Mouse (Mus musculus) midbrain, embryonic 11.5 days (tissue): Measurements from ENCODE around the gene Gm16253. TPM values are rescaled to one million over a fixed set of nuclear protein-coding genes. Genes with fewer than 3 reads are reported as not detected.

Experiments used
- ATAC-seq: fragments of 200-750 bp; cut with Nextera tagmentation; 2 replicates; pipeline ENCODE4 v1.8.0; 2017; ENCODE audit warnings: moderate TSS enrichment, moderate library complexity; ENCODE audit not compliant: low FRiP score
- DNase-seq: peaks from one replicate; pipeline ENCODE4 v3.0.0; 2015; ENCODE audit warnings: low spot score; ENCODE audit errors: missing footprints
- H3K27ac ChIP-seq: fragments of 300-500 bp; sonication (generic); 2 replicates; pipeline ENCODE4 v1.5.1; 2014; ENCODE audit warnings: low read depth, low read length
- H3K27me3 ChIP-seq: fragments of 300-500 bp; sonication (generic); 2 replicates; pipeline ENCODE4 v1.6.1; 2014; ENCODE audit warnings: mild to moderate bottlenecking, low read length, moderate library complexity, mixed read lengths; ENCODE audit not compliant: control insufficient read depth, insufficient read depth
- H3K36me3 ChIP-seq: fragments of 300-500 bp; sonication (generic); 2 replicates; pipeline ENCODE4 v1.6.1; 2014; ENCODE audit warnings: mild to moderate bottlenecking, low read length, moderate library complexity, mixed read lengths; ENCODE audit not compliant: control insufficient read depth, insufficient read depth
- H3K4me1 ChIP-seq: fragments of 300-500 bp; sonication (generic); 2 replicates; pipeline ENCODE4 v1.6.1; 2014; ENCODE audit warnings: low read length; ENCODE audit not compliant: control insufficient read depth, insufficient read depth
- H3K4me2 ChIP-seq: fragments of 300-500 bp; sonication (generic); 2 replicates; pipeline ENCODE4 v1.6.1; 2014; ENCODE audit warnings: mild to moderate bottlenecking, moderate library complexity
- H3K4me3 ChIP-seq: fragments of 300-500 bp; sonication (generic); 2 replicates; pipeline ENCODE4 v1.5.1; 2014; ENCODE audit warnings: low read depth, low read length
- H3K9ac ChIP-seq: fragments of 300-500 bp; sonication (generic); 2 replicates; pipeline ENCODE4 v1.6.1; 2014; ENCODE audit warnings: low read length
- H3K9me3 ChIP-seq: fragments of 300-500 bp; sonication (generic); 2 replicates; pipeline ENCODE4 v1.6.1; 2016; ENCODE audit warnings: low read length; ENCODE audit not compliant: control insufficient read depth
- WGBS: fragments of 180-500 bp; shearing (Covaris S2); extraction: QIAGEN DNeasy Blood & Tissue Kit; methylation state at CpG from one replicate; pipeline ENCODE4 v1.1.7; 2014; 5-methylcytosine and 5-hydroxymethylcytosine counted together
- polyA plus RNA-seq: library from polyadenylated mRNA; unstranded; fragments of >200 nt; fragmentation: Nextera tagmentation; extraction: Ambion mirVana; gene quantifications from 2 replicates; pipeline ENCODE4 v1.2.1, GENCODE M21; 2014

Gm16253 gene
- polyA plus RNA-seq, 1 experiment from 2014 or later, result 0.36 TPM

GRCm38 (mm10) chr3:96575272-96575984, 1.4 kb upstream of the Gm16253 start:
- no peak for ATAC-seq
- WGBS, result 88% methylated on average over 8 of the region's 8 CpGs
- DNase-seq, result peak; percentile 75

DNA sequence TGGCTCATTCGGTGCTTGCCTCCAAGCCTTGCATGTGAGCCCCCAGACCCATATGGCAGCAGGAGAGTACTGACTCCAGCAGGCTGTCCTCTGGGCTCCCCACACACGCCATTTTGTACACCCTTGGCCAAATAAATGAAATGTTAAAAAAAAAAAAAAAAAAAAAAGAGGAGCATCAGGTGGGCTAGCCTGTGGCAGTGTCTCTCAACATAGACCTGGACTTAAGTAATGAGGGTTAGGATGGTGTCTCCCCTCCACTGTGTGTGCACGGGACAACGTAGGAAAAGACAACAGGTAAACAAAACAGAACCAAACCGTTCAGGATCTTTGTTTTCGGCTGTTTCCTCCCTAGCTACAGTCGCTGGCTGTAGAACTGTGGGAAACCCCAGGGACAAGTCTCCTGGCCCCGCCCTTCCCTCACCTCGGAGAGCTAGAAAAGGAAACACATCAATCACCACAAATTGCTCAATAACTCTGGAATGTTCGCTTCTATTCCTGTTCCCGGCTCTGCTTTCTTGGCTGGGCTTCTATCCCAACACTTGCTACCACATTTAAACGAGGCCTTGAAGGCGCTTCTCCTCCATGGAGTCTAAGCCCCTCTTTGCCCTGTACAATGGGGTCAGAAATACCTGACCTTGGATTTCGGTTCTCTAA, 652 bp upstream of the Gm16253 start:
- Histone ChIP-seq H3K36me3 (no peaks in the 10 kb centered on the region), H3K9ac (peak overlapping the region; percentile 30; the same call in 1 of the 2 replicates), H3K27me3 (no peaks in the 10 kb centered on the region), H3K4me2 (peak overlapping the region; percentile 16; the same call in 1 of the 2 replicates), H3K27ac (peak overlapping the region; percentile 36; the same call in 1 of the 2 replicates), H3K9me3 (no peaks in the 10 kb centered on the region), H3K4me3 (no peak overlapping the region), H3K4me1 (peaks cover 15% of the 10 kb centered on the region)
- no peak for DNase-seq
- 80% methylated on average over 14 of the region's 14 CpGs for WGBS
- no peak for ATAC-seq

More at GRCm38 (mm10) chr3:96575272-96575984, 1.4 kb upstream of the Gm16253 start:
- Histone ChIP-seq H3K9ac (no peak overlapping the region), H3K36me3 (no peaks in the 10 kb centered on the region), H3K4me2 (no peak overlapping the region), H3K27me3 (no peaks in the 10 kb centered on the region), H3K4me1 (peaks cover 11% of the 10 kb centered on the region), H3K9me3 (no peaks in the 10 kb centered on the region), H3K27ac (no peak overlapping the region), H3K4me3 (no peak overlapping the region)

GRCm38 (mm10) chr3:96577566-96577965, 782 bp downstream of the Gm16253 start:
- no peaks in the 10 kb centered on the region for H3K36me3 ChIP-seq
- no peak for DNase-seq
- H3K27ac ChIP-seq, result peak overlapping the region; percentile 27; the same call in 1 of the 2 replicates
- ATAC-seq, result no peak
- peaks cover 15% of the 10 kb centered on the region for H3K4me1 ChIP-seq
- H3K9ac ChIP-seq, result no peak overlapping the region
- no peaks in the 10 kb centered on the region for H3K27me3 ChIP-seq
- H3K9me3 ChIP-seq, result no peaks in the 10 kb centered on the region
- no peak overlapping the region for H3K4me3 ChIP-seq
- WGBS, result 86% methylated on average over 4 of the region's 4 CpGs
- no peak overlapping the region for H3K4me2 ChIP-seq

DNA sequence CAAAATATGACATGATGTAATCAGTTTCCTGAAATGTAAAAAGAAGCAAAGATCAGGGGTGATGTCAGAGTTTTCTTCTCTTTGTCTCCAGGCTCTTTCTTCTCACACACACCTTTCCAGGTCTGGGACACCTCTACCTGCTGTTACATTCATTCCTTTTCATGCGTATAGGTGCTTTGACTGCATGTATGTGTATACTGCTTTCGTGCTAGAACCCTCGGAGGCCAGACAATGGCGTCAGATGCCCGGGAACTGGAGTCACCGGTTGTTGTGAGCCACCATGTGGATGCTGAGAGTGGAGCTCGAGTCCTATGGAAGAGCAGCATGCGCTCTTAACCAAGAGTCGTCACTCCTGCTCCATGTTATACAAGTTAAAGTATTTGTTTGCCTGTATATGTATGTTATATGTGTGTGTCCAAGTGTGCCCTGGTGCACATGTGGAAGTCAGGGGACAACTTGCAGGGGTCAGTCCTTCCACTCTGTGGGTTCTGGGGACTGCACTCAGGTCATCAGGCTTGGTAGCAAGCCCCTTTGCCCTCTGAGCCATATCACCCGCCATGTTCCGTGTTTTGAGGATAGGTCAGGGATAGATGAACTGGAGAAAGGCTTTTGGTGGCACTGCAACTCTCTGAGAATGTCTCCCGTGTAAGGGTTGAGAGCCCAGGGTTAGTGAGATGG, 1.9 kb downstream of the Gm16253 start:
- no peak for ATAC-seq
- Histone ChIP-seq H3K27me3 (no peaks in the 10 kb centered on the region), H3K4me3 (no peak overlapping the region), H3K36me3 (no peaks in the 10 kb centered on the region), H3K27ac (no peak overlapping the region), H3K4me1 (peaks cover 15% of the 10 kb centered on the region), H3K4me2 (no peak overlapping the region), H3K9me3 (no peaks in the 10 kb centered on the region), H3K9ac (no peak overlapping the region)
- 81% methylated on average over 12 of the region's 12 CpGs for WGBS
- no peak for DNase-seq

GRCm38 (mm10) chr3:96579239-96579750, 2.5 kb downstream of the Gm16253 start:
- H3K9me3 ChIP-seq, result no peaks in the 10 kb centered on the region
- H3K4me2 ChIP-seq, result no peak overlapping the region
- H3K4me1 ChIP-seq, result peaks cover 15% of the 10 kb centered on the region
- ATAC-seq (no peak), DNase-seq (no peak)
- no peaks in the 10 kb centered on the region for H3K36me3 ChIP-seq
- no peak overlapping the region for H3K9ac ChIP-seq
- H3K27ac ChIP-seq, result no peak overlapping the region
- no peaks in the 10 kb centered on the region for H3K27me3 ChIP-seq
- WGBS, result 75% methylated on average over 4 of the region's 4 CpGs
- no peak overlapping the region for H3K4me3 ChIP-seq

GRCm38 (mm10) chr3:96579885-96580454, 3.2 kb downstream of the Gm16253 start:
- Histone ChIP-seq H3K27me3 (no peaks in the 10 kb centered on the region), H3K27ac (no peak overlapping the region), H3K4me2 (peak overlapping the region; percentile 44), H3K4me3 (peak overlapping the region; percentile 3; the same call in 1 of the 2 replicates), H3K36me3 (no peaks in the 10 kb centered on the region), H3K9ac (peak overlapping the region; percentile 45; the same call in 1 of the 2 replicates), H3K4me1 (peaks cover 15% of the 10 kb centered on the region), H3K9me3 (no peaks in the 10 kb centered on the region)
- ATAC-seq (peak; percentile 75), DNase-seq (peak; percentile 99)
- WGBS, result 12% methylated on average over 16 of the region's 16 CpGs

- Histone ChIP-seq H3K9ac (no peak overlapping the region), H3K4me2 (no peak overlapping the region), H3K4me1 (peaks cover 15% of the 10 kb centered on the region), H3K4me3 (no peak overlapping the region), H3K36me3 (no peaks in the 10 kb centered on the region), H3K27me3 (no peaks in the 10 kb centered on the region), H3K9me3 (no peaks in the 10 kb centered on the region), H3K27ac (no peak overlapping the region)
- ATAC-seq (no peak), DNase-seq (no peak)
- 41% methylated on average over 6 of the region's 6 CpGs for whole genome bisulfite sequencing
Measured at GRCm38 (mm10) chr3:96581141-96581540, 4.4 kb downstream of the Gm16253 start.

- no peak overlapping the region for H3K4me2 ChIP-seq
- H3K27me3 ChIP-seq, result no peaks in the 10 kb centered on the region
- ATAC-seq, result no peak
- no peak for DNase-seq
- H3K36me3 ChIP-seq, result no peaks in the 10 kb centered on the region
- H3K27ac ChIP-seq, result no peak overlapping the region
- H3K4me1 ChIP-seq, result peaks cover 9% of the 10 kb centered on the region; the same call in 1 of the 2 replicates
- H3K4me3 ChIP-seq, result no peak overlapping the region
- H3K9me3 ChIP-seq, result no peaks in the 10 kb centered on the region
- H3K9ac ChIP-seq, result no peak overlapping the region
- 83% methylated on average over 16 of the region's 16 CpGs for WGBS
Measured at GRCm38 (mm10) chr3:96581771-96582515, 5.2 kb downstream of the Gm16253 start.
